Mouse (Mus musculus) kidney, adult 9 months (tissue): ENCODE data around the gene Polr1a.
"Not testable (repeated sequence)": the region's sequence is repeated elsewhere in the genome, so short reads cannot be mapped to it uniquely, and the experiment has no call there.

Source experiments
- DNase-seq: peaks from one replicate; pipeline ENCODE4 v3.0.0; 2022

The Polr1a gene

DNA sequence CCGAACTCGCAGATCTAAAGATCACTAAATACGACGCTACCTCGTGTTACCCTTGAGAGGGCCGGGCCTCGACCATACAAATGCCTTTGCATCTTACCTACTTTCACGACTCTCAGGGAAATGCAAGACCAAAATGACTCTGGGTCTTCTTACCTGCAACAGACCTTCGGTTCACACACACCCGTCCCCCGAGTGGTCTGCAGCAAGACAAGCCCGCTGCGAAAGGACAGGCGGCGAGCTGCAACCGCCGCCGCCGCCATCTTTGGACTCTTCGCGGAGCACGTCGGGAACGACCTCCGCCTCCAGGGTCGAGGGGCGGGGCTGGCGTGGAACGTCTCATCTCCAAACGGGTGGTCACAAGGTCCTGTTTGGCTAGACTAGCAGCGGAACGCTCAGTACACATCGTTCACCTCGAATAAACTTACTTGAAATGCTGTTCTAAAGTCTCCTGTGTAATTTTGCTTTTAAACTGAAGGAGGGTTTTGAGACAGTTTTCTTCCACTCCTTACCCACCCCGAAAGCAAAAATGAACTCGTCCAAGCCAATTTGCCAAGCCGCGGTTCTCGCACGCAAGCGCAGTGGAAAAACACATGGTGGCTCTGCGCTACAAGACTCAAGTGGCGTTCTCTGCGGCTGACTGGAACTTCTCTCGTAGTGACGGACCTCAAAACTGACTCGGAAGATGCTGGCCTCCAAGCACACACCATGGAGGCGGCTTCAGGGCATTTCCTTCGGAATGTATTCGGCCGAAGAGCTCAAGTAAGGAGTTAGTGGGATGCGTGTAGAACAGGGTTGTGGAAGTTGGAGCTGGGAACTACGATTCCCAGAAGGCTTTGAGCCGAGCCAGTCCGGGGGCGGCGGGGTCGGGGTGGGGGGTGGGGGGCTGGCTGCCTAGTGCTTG lies at the start of gene Polr1a, which contains the start of gene Ptcd3:
Gene Polr1a (plus strand): TSS at position 573 of the 901 bp plus-strand sequence.
Gene Ptcd3 (minus strand): TSS at position 270 of the 901 bp plus-strand sequence.
- peak; percentile 94 for DNase-seq

DNA sequence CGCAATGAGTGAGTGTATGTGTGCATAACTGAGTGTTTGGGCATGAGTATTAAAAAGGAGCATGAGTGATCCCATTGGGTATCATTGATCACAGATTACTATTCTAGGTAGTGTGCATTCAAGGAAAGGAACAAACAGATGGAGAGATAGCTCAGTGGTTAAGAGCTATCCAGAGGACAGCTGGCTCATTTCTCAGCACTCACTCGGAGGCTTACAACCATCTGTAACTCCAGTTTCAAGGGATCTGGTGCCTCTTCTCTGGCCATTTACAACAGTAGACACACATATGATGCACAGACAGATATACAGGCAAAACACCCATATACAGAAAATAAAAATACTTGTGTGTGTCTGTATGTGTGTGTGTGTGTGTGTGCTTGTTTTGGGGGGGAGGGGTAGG lies 41.1 kb upstream of the Polr1a start:
- no peak for DNase-seq

DNA sequence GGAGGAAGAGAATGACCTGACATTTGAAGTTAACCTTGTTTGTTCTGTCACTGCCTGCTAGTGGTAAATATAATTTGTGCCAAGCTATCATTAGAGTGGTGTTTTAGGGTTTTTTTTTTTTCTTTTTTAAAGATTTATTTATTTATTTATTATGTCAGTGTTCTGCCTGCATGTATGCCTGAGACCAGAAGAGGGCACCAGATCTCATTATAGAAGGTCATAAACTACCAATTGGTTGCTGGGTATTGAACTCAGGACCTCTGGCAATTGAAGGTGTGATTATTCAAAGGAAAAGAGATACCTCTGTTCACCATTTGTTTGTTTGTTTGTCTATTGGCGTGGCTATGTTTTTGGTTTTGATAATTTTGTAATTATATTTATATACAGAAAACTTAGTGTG lies 40.0 kb upstream of the Polr1a start:
- peak; percentile 21 for DNase-seq

DNA sequence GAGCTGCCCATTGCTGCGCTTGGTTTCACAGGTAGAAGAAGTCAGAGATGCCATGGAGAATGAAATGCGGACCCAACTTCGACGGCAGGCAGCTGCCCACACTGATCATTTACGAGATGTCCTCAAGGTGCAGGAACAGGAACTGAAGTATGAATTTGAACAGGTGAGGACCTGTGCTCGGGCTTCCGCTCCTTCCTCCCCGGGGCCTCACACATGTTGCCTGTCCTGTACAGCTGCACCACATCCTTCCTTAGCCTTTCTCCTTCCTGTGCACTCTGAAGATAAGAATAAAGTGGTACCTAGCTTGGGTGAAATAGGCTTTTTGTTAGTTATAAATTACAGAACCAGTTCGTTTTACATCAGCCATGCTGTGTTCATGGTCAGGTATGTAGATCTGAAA lies 37.5 kb upstream of the Polr1a start:
- no peak for DNase-seq

DNA sequence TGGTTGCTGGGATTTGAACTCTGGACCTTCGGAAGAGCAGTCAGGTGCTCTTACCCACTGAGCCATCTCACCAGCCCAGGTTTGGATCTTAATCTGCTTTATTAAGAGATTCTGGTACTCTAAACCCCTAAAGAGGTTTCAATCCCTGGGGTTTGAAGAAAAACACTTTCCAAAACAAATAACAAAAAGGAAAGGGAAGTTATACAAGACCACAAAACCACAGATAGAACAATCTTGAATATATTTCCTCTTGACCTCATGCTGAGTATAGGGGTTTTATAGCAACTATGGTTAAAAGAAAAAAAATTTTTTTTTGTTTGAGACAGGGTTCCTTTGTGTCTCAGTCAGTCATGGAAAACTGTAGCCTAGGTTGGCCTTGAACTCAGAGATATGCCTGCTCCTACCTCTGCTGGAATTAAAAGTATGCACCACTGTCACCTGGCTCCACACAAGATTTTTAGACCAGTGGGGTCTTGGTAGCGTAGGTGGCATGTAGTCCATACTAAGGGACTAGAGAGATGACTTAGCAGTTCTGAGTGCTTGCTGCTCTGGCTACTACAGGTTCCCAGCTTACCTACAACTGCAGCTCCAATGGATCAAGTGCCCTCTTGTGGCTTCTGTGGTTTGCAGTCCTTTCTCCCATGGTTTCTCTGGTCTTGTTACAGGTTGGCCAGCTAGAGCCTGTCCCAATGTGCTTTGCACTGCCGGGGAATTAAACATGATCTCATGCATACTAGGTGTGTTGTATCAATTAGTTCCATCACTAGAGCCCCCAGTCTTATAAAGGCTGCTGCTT lies 30.7 kb upstream of the Polr1a start:
- no peak for DNase-seq

DNA sequence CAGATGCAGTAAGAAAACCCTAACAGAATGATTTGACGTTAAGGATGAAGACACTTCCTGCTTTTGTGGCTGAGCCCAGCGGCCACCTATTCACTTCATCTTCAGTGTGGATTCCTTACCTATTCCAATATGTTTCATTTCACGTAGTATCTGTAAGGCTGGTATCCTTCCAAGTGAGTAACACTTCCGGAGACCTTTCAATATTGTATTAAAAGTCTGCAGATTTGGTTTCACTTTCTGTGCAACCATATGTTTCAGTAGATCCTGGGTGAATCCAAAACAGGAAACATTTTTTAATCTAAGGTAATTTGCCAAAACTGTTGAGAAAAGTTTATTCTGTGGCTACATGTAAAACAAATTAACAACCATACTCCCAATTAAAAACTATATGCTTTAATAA lies 15.6 kb upstream of the Polr1a start:
- DNase-seq, result no peak

DNA sequence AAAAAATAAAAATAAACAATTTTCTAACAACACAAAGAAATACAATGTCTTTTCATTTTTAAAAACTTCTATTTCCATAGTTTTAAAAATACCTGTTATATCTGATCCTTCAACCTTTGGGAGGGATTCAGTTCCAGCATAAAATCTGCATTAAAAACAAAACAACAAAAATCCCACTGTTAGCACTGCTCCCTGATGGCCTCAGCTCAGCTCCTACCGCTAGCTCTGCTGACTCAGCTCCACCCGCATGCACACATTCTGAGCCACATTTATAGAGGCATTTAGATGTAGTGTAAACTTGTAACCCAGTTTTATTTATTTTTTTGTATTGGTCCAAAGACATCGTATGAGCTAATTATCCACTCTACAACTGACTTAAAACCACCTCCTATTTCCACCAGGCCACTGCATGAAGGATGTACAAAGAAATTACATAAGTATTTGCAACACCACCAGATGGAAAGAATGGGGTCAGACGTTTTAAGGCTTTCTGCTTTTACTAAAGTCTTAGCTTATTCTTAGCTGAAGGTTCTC lies 1.1 kb upstream of the Polr1a start:
- DNase-seq, result no peak

DNA sequence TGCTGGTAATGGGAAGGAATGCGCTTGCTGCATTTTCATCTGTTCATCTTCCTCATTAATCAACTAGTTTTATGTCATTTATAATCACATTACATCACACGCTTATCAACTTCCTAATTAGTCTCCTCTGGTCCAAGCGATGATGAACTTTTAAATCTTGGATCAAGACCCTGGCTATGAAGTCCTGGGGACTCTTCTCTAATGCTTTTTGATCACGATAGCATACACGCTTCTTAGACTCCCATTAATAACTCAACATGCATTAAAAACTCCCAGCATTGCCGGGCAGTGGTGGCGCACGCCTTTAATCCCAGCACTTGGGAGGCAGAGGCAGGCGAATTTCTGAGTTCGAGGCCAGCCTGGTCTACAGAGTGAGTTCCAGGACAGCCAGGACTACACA lies 531 bp downstream of the Polr1a start:
- no peak for DNase-seq

DNA sequence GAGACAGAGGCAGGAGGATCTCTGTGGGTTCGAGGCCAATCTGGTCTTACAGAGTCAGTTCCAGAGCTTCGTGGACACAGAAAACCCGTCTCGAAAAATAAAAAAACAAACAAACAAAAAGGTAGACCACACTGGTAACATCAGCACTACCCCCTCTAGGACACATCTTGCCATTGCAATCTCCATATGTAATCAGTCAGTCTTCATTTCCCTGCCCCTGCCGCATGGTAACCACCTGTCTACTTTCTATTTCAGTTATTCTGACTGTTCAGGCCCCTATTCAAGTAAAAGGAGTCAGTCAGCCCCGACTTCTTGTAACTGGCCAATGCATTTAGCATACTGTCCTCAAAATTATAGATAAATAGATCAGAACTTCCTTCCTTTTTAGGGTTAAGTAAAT lies 987 bp downstream of the Polr1a start:
- DNase-seq, result peak; percentile 12

DNA sequence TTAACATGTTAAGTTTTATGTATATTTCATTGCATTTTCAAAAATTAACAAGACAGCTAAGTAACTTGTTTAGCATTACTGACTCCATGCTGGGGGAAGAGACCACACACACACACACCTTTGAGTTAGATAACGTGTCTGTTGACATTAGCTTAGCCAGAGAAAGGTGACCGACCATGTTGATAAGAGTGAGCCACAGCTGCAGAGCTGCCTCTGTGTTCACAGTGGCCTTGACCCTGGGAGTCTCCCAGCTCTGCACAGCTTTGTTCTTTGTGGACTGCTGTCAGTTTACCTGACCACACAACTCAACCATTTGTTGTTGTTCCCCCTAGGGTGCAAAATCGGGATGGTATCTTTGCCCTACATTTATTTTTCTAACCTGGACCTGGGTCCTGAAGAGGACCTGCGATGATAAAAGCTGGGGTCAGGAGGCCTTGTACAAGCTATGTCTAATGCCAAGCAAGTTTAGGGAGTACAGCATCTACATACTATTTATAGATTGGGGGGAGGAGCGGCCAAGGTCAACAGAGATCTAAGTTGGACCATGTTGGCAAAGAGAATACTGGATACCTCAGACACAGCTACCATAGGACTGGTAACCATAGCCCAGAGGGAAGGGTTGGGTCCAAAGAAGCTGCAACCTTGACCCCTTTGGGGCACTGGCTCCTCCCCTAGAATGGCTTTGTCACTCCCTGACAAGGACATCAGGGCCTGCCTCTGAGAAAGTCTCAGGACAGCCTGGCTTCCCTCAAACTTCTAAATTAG lies 3.0 kb downstream of the Polr1a start:
- DNase-seq, result no peak

DNA sequence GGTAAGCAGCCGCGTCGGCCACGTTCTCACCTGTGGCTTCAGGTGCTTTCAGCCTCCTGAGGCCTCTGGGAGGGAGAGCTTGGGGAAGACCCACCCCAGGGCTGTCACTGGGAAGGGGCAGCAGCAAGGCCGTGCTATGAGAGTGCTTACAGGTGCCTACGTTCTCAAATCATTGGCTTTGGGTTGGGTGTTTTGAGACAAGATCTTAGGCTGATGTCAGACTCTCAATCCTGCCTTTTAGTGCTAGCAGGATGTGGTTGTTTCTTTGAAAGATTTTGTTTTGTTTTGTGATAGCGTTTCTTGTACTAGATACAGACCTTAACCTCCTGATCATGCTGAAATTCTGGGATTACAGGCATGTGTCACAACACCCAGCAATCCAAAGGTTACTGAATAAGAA lies 11.9 kb downstream of the Polr1a start:
- DNase-seq, result no peak

DNA sequence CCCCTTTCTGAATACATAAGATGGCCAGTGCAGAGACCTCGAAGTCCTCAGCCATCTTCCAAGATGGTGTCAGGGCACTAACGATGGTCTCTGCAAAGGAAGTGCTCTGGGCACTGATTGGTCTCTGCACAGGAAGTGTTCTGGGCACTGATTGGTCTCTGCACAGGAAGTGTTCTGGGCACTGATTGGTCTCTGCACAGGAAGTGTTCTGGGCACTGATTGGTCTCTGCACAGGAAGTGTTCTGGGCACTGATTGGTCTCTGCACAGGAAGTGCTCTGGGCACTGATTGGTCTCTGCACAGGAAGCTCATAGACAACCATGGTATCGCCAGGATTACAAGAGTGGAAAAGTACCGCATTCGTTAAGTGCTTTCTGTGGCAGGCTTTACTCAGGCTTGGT lies 16.4 kb downstream of the Polr1a start:
- DNase-seq, result not testable (repeated sequence)

DNA sequence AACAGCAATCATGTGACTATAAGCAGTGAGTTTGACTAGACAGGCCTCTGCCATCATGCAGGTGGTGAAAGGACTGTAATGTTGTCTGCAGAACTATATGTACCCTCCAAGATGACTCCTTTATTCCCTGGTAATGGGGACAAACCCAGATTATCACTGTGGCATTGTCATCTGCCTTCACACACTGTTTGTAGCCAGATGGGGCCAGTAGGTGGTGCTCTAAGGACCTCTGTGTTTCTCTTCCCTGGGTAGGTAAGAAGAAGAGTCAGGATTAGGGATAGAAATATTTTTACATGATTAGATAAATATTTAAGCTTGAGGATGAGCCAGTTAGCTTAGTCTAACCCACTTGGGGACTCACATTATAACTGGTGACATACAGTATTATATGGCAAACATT lies 19.1 kb downstream of the Polr1a start:
- peak; percentile 63 for DNase-seq

DNA sequence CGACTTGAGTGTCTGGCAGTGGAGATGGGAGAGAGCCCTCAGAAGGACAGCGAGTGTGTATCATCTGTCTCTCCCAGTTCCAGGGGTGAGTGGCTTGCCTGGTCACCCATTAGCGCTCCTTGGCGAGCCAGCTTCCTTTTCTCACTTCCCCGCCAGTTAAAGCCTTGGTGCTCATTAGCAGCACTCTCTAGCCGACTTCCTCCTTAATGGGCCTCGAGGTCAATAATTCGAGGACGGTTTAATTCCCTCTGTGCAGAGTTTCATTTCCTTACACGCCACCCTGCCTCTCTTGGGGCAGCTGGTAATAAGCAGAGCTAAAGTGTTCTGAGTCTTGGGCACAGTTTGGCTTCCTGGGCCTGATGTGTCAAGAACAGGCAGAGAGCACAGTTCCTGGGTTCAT lies 21.2 kb downstream of the Polr1a start:
- DNase-seq, result peak; percentile 31

DNA sequence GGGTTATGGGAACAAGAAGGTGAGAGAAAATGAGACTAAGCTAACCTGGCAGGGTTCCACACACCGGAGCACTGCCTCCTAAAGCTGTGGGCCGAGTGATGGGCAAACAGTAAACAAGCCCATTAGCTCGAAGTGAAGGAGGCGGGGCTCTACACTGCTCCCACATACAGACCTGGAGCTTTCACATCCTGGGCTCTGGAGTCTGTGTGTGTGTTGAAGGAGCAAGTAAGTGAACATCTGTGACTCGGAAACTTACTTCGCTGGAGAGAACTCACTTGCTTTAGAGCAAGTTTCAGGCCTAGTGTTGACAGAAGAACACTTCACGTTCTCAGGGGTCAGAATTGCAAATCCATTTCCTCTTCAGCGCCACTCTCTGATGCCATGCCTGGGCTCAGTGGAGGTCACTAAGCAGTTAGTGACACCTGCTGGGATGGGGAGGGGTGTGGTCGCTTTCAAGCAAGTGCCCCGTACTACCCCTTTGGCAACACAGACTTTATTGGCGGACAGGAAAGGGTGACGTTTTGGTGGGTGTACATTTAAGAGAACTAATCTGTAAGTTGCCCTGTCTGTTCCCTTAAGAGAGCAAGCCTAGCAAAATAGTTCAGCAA lies 22.1 kb downstream of the Polr1a start:
- no peak for DNase-seq

DNA sequence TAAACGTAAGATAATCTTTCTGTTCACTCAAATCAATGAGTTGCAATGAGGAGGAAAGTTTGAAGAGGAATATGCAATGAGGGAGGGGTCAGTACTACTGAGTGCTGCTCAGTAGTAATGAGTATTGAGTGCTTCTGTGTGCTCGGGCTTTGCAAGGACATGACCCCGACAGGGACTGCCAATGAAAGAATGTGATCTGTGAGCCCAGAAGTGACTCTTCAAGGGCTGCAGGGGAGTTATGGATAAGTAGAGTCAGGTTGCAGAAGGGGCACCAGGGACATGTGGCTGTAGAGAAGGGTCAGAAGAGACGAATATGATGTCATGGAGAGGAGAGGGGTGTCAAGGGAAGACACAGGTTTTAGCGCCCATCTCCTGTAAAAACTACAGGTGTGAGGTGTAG lies 23.5 kb downstream of the Polr1a start:
- no peak for DNase-seq

DNA sequence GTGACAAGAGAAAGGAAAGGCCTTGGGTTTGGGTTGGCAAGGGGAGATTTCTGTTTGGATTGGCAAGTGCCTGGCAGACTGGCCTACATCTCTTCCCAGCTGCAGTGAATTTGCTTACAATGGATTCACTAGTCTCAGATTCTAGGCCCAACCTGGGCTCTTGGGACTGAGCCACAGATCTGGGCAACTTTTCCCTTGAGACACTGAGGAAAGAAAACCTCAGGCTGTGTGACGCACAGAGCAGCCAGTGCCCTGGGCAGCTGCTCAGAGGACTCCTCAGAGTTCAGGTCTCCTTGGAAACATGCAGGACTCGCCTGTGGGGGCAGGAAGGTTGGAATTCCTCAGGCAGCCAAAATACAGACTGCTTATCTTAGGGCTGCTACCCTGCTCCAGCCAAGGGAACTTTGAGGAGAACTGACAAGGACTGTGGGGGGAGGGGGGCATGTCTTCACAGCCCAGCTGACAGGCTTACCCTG lies 25.3 kb downstream of the Polr1a start:
- DNase-seq, result peak; percentile 28

DNA sequence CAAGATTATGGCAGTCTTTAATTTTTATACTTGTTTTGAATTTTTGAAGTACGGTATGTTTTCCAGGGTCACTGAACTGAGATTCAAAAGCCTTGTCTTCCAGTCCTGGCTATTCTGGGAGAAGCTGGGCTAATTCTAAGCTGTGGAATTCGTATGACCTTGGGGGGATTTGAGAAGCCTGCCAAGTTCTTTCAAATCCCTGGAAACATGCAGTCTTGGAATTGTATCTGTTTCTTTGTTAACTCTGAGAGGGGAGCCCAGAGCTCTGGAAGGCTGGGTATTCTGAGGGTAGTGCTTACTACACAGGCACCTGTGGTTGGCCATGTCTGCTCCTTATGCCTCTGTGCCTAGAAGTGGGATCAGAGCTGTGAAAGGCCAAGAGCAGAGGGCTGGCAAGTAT lies 26.9 kb downstream of the Polr1a start:
- peak; percentile 18 for DNase-seq

DNA sequence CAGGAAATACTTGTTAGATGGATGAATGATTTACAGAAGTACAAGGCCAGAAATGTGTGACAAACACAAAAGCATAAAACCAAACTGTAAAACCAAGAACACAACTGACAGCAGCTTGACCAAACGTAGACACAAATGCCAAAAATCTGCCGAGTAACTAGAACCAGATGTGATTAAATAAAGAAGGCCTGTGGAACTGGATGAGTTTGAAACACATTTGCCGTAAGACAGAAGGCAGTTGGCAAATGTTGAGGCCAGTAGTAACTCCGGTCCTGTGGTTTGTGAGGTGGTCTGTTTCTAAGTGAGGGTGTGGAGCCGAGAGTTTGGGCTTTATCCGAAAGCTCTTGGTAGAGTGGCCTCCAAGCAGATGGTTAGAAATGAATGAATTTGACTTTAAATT lies 32.1 kb downstream of the Polr1a start:
- no peak for DNase-seq

DNA sequence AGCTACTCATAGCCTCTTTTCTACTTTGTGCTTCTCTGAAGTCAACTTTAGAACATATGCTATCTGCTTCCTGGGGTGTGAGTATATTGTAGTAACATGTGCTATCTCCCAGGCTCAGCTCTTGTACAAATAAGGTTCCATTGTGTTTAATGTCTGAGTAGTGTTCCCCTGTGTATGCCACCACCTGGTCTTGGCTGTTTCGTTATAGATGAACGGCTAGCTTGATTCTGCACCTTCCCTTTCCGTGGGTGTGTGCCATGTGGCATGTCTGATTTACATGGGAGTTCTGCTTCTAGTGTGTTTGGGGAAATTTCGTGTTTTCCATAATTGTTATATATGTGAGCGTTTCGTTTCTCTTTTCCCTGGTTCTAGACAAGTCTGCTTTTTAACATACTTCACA lies 36.2 kb downstream of the Polr1a start:
- DNase-seq, result no peak

DNA sequence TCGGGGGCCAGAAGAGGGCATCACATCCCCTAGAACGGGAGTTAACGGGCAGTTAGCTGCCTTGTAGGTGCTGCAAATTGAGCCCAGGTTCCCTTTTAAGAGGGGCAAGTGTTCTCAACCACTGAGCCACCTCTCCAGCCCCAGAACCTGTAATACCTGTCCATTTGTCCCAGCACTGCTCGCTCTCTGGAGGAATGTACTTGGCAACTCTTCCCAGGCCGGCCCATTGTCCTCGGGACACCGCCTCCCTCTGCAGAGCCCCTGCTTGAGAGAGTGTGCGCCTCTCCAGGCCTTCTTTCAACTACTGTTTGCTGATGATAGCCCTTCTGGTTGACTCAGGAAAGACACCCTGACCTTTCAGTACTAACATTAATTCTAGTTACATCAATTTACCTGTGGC lies 37.3 kb downstream of the Polr1a start:
- no peak for DNase-seq

DNA sequence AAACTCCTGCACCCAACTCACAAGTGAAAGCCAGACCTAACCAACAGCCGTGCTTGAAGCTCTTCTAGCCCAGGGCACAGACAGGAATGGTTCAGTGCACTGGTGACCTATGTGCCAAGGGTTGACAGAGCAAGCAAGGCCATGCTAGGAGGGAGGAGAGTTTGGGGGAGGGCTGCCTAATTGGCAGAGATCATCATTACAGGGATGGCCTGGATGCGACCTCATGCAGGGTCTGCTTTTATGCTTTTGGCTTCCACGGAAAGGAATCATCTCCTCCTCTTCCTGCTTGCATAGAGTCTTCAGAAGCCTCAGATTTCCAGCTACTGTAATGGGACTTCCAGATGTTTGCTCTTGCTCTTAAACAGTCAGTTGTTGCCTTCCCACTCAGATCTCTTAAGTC lies 40.9 kb downstream of the Polr1a start:
- DNase-seq, result peak; percentile 43
